Mouse (Mus musculus) hindbrain, embryonic 16.5 days (tissue): ENCODE data around the gene Samd4b. TPM values are rescaled to one million over a fixed set of nuclear protein-coding genes. Genes with fewer than 3 reads are reported as not detected.
"Not testable (repeated sequence)": the region's sequence is repeated elsewhere in the genome, so short reads cannot be mapped to it uniquely, and the experiment has no call there.

ENCODE experiments used
- ATAC-seq: fragments of 200-750 bp; cut with Nextera tagmentation; 2 replicates; pipeline ENCODE4 v1.8.0; 2017; ENCODE audit warnings: moderate TSS enrichment, moderate library complexity
- H3K27ac ChIP-seq: fragments of 300-500 bp; sonication (generic); 2 replicates; pipeline ENCODE4 v1.5.1; 2014; ENCODE audit warnings: low read depth, mild to moderate bottlenecking, control low read depth, low read length, moderate library complexity
- H3K27me3 ChIP-seq: fragments of 300-500 bp; sonication (generic); replicated peaks from 2 replicates; pipeline ENCODE4 v1.6.1; 2014; ENCODE audit warnings: low read length; ENCODE audit not compliant: control insufficient read depth, insufficient read depth
- H3K36me3 ChIP-seq: fragments of 300-500 bp; sonication (generic); 2 replicates; pipeline ENCODE4 v1.6.1; 2014; ENCODE audit warnings: mild to moderate bottlenecking, low read length, moderate library complexity, mixed read lengths; ENCODE audit not compliant: control insufficient read depth, insufficient read depth
- H3K4me1 ChIP-seq: fragments of 300-500 bp; sonication (generic); 2 replicates; pipeline ENCODE4 v1.6.1; 2014; ENCODE audit warnings: low read depth, low read length; ENCODE audit not compliant: control insufficient read depth, insufficient read depth
- H3K4me2 ChIP-seq: fragments of 300-500 bp; sonication (generic); 2 replicates; pipeline ENCODE4 v1.6.1; 2014; ENCODE audit warnings: mild to moderate bottlenecking, low read length, control low read depth, moderate library complexity
- H3K4me3 ChIP-seq: fragments of 300-500 bp; sonication (generic); 2 replicates; pipeline ENCODE4 v1.5.1; 2014; ENCODE audit warnings: mild to moderate bottlenecking, low read length, control low read depth, moderate library complexity
- H3K9ac ChIP-seq: fragments of 300-500 bp; sonication (generic); 2 replicates; pipeline ENCODE4 v1.6.1; 2014; ENCODE audit warnings: low read depth, mild to moderate bottlenecking, control low read depth, low read length, moderate library complexity
- H3K9me3 ChIP-seq: fragments of 300-500 bp; sonication (generic); 2 replicates; pipeline ENCODE4 v1.6.1; 2014; ENCODE audit warnings: mild to moderate bottlenecking, low read length, moderate library complexity; ENCODE audit not compliant: control insufficient read depth
- WGBS: fragments of 180-500 bp; shearing (Covaris S2); extraction: QIAGEN DNeasy Blood & Tissue Kit; methylation state at CpG from one replicate; pipeline ENCODE4 v1.1.7; 2014; 5-methylcytosine and 5-hydroxymethylcytosine counted together
- polyA plus RNA-seq: library from polyadenylated mRNA; unstranded; fragments of >200 nt; fragmentation: Nextera tagmentation; extraction: Ambion mirVana; gene quantifications from 2 replicates; pipeline ENCODE4 v1.2.1, GENCODE M21; 2015

Samd4b gene
- polyA plus RNA-seq, 1 experiment from 2014 or later = 11.1 TPM

DNA sequence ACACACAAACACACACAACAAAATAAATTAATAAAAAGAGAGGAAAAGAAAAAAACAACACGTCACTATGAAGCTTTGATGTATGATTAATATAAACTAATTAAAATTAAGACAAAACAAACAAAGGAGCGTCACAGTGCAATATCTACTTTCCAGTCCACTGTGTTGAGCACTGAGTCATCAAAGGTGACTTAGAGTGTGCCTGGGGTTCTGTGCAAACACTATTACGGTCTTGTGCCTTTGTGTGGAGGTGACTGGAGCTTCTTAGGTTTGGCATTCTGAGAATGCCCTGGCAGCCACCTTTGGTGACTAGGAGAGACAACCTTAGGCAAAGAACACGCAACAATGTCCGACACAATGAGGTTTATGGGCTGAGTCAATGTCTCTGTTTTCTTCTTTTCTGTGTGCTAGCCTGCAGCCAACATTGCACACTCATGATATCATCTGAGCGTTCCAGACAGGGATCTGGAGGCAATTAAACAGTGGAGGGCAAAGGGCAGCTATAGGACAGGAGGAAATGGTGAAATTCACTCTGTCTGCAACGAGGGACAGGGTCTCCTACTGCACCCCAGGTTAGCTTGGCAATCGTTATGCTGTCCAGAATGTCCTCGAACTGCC, 21.3 kb upstream of the Samd4b start:
- Histone ChIP-seq H3K4me1 (no peaks in the 10 kb centered on the region), H3K27ac (no peak overlapping the region), H3K9ac (no peak overlapping the region), H3K9me3 (no peaks in the 10 kb centered on the region), H3K4me2 (no peak overlapping the region), H3K4me3 (no peak overlapping the region), H3K27me3 (no peaks in the 10 kb centered on the region), H3K36me3 (no peaks in the 10 kb centered on the region)
- no peak for ATAC-seq
- 75% methylated on average over 9 of the region's 9 CpGs for WGBS

- ATAC-seq = no peak
- Histone ChIP-seq H3K4me1 (peaks cover 4% of the 10 kb centered on the region; the same call in 1 of the 2 replicates), H3K27ac (no peak overlapping the region), H3K36me3 (no peaks in the 10 kb centered on the region), H3K27me3 (no peaks in the 10 kb centered on the region), H3K9me3 (no peaks in the 10 kb centered on the region), H3K4me3 (no peak overlapping the region), H3K4me2 (no peak overlapping the region), H3K9ac (no peak overlapping the region)
- WGBS = 93% methylated on average over 8 of the region's 8 CpGs
Measured at GRCm38 (mm10) chr7:28605951-28606350, 8.0 kb upstream of the Samd4b start.

- not testable (repeated sequence) for ATAC-seq, H3K36me3 ChIP-seq, H3K4me2 ChIP-seq, H3K9me3 ChIP-seq, H3K4me1 ChIP-seq, H3K4me3 ChIP-seq, H3K27me3 ChIP-seq, H3K27ac ChIP-seq, H3K9ac ChIP-seq
- 81% methylated on average over 2 of the region's 2 CpGs for WGBS
Measured at GRCm38 (mm10) chr7:28603788-28604187, 5.8 kb upstream of the Samd4b start.

DNA sequence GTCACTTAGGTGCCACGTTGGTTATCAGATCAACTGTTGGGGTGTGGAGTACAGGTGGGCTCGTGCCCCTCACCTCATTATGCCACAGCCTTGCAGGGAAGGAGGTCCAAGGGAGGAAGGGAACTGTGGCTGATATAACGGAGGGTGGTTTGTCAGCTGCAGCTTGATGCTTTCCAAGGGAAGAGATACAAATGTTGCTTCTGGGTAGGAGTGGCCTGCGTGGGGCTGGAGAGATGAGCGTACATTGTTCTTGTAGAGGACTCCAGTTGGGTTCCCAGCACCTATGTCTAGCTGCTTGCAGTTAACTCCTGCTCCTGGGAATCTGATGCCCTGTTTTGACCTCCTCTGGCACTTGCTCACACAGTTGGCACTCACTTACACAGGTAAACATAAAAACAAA, 5.2 kb upstream of the Samd4b start:
- Histone ChIP-seq H3K4me3 (no peak overlapping the region), H3K9ac (no peak overlapping the region), H3K4me2 (no peak overlapping the region), H3K36me3 (no peaks in the 10 kb centered on the region), H3K4me1 (peaks cover 4% of the 10 kb centered on the region; the same call in 1 of the 2 replicates), H3K27ac (no peak overlapping the region), H3K27me3 (no peaks in the 10 kb centered on the region), H3K9me3 (no peaks in the 10 kb centered on the region)
- ATAC-seq = no peak
- WGBS = 78% methylated on average over 5 of the region's 5 CpGs

GRCm38 (mm10) chr7:28601668-28602067, 3.7 kb upstream of the Samd4b start:
- no peaks in the 10 kb centered on the region for H3K9me3 ChIP-seq
- 19% methylated on average over 7 of the region's 7 CpGs for WGBS
- H3K36me3 ChIP-seq = no peaks in the 10 kb centered on the region
- 0 out of 2 replicates have a peak, but pooled peaks have one; percentile 22 for ATAC-seq
- H3K27me3 ChIP-seq = no peaks in the 10 kb centered on the region
- no peak overlapping the region for H3K27ac ChIP-seq
- peaks cover 10% of the 10 kb centered on the region for H3K4me1 ChIP-seq
- H3K9ac ChIP-seq = no peak overlapping the region
- peak overlapping the region; percentile 25 for H3K4me2 ChIP-seq
- no peak overlapping the region for H3K4me3 ChIP-seq

- ATAC-seq = no peak
- no peak overlapping the region for H3K4me2 ChIP-seq
- H3K27me3 ChIP-seq = no peaks in the 10 kb centered on the region
- WGBS = 15% methylated on average over 11 of the region's 11 CpGs
- H3K9ac ChIP-seq = no peak overlapping the region
- no peak overlapping the region for H3K4me3 ChIP-seq
- H3K4me1 ChIP-seq = peaks cover 17% of the 10 kb centered on the region
- H3K36me3 ChIP-seq = no peaks in the 10 kb centered on the region
- no peak overlapping the region for H3K27ac ChIP-seq
- H3K9me3 ChIP-seq = no peaks in the 10 kb centered on the region
Measured at GRCm38 (mm10) chr7:28601029-28601428, 3.1 kb upstream of the Samd4b start.

DNA sequence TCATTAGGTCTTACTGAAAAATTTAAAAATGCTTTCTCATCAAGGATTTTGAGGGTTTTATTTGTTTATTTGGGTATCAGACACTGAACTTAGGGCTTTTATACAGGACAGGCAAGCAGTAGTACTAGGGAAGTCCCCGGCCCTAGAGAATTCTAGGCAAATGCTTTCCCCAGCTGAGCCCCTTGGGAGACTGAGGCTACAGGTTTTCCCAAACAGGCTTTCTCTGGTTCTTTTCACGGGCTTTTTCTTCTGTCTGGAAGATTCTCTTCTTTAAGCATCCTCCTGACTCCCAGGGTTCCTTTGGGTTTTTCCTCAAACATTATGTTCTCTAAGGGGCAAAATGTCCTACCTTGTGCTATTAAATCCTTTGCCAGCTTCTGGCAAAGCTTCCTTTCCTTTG, 1.0 kb upstream of the Samd4b start:
- Histone ChIP-seq H3K9me3 (no peaks in the 10 kb centered on the region), H3K4me1 (peaks cover 23% of the 10 kb centered on the region), H3K27me3 (no peaks in the 10 kb centered on the region), H3K9ac (no peak overlapping the region), H3K27ac (no peak overlapping the region), H3K4me3 (no peak overlapping the region), H3K36me3 (no peaks in the 10 kb centered on the region), H3K4me2 (no peak overlapping the region)
- no peak for ATAC-seq
- WGBS = 68% methylated on average over 2 of the region's 2 CpGs

DNA sequence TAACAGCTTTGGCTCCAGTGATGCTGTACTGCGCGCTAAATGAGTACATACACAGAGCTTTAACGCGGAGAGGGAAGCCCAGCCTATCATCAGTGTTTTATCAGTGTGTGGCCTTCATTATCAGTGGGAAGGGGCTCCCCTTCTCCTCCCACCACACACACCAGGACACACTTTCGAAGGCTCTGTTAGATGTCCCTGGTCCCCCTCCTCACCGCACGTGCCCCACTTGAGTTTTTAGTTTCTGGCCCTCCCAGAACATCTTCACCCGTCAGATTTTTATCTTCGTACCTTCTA, 720 bp downstream of the Samd4b start:
- ATAC-seq = 0 out of 2 replicates have a peak, but pooled peaks have one; percentile 0
- Histone ChIP-seq H3K4me2 (peak overlapping the region; percentile 91), H3K27me3 (no peaks in the 10 kb centered on the region), H3K4me3 (peak overlapping the region; percentile 71), H3K27ac (peak overlapping the region; percentile 63), H3K9me3 (no peaks in the 10 kb centered on the region), H3K36me3 (no peaks in the 10 kb centered on the region), H3K9ac (peak overlapping the region; percentile 80), H3K4me1 (peaks cover 32% of the 10 kb centered on the region)
- 12% methylated on average over 9 of the region's 9 CpGs for WGBS

GRCm38 (mm10) chr7:28596436-28597276, 1.3 kb downstream of the Samd4b start:
- peak overlapping the region; percentile 91 for H3K4me2 ChIP-seq
- H3K9me3 ChIP-seq = no peaks in the 10 kb centered on the region
- peak overlapping the region; percentile 80 for H3K9ac ChIP-seq
- H3K27ac ChIP-seq = peak overlapping the region; percentile 63
- H3K4me3 ChIP-seq = peak overlapping the region; percentile 71
- H3K27me3 ChIP-seq = no peaks in the 10 kb centered on the region
- H3K4me1 ChIP-seq = peaks cover 32% of the 10 kb centered on the region
- 34% methylated on average over 20 of the region's 20 CpGs for WGBS
- no peak for ATAC-seq
- H3K36me3 ChIP-seq = no peaks in the 10 kb centered on the region
